Mouse (Mus musculus) bone marrow, adult 2 months (tissue): ENCODE measurements at regions not wholly inside any gene's neighbourhood (a gene's known extent, or its start where the extent isn't known, plus 50 kb on each side); places are given as distances from the start of the nearest gene placed in this dataset.

Experiments used
- CTCF ChIP-seq: fragments of 200-500 bp; IDR thresholded peaks from 2 replicates; pipeline ENCODE4 v1.5.1; 2011; ENCODE audit warnings: low read length, control low read depth; ENCODE audit not compliant: control insufficient read depth, insufficient read depth
- POLR2A ChIP-seq: fragments of 200-500 bp; IDR thresholded peaks from 2 replicates; pipeline ENCODE4 v1.6.1; 2011; ENCODE audit warnings: low read depth, mild to moderate bottlenecking, control low read depth, low read length, borderline replicate concordance; ENCODE audit not compliant: control insufficient read depth

- TF ChIP-seq CTCF: no peak
- no peak for TF ChIP-seq POLR2A
Measured at GRCm38 (mm10) chr12:8846425-8847226, 74.8 kb upstream of the Laptm4a start.
